Mouse (Mus musculus): Measurements from ENCODE around the gene Olfr959. TPM values are rescaled to one million over a fixed set of nuclear protein-coding genes. Genes with fewer than 3 reads are reported as not detected.

Olfr959 gene
- not detected in 2 replicates for polyA plus RNA-seq (2014; fragmentation: Nextera tagmentation; extraction: Ambion mirVana)

DNA sequence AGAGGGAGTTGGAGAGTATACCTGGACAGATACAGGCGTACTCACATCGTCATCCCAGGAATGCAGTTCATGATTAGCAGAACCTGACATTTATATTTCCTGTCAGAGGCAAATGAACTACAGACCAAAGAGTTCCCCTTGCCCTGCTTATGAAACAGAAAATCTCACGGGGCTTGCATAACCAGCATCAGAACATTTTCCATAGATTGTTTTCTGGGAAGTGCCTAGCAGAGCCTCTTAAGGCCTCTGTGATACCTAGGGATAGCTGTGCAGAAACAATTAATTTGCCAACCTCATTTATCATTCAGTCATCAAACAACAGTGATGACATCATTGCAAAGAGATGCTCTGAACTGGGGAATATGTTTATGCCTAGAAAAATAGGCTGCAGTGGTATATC lies at the start of gene Olfr959:
Olfr959 (minus strand) TSS at position 101 of the 400 bp plus-strand sequence.
- WGBS = 75% methylated on average over 3 of the region's 3 CpGs
- ATAC-seq (ENCODE audit: insufficient number of reproducible peaks, insufficient read depth, low FRiP score, low read depth) = no peak
- no peaks in the 10 kb centered on the region for H3K4me1 ChIP-seq (ENCODE audit: control insufficient read depth, insufficient read depth, low read length)

DNA sequence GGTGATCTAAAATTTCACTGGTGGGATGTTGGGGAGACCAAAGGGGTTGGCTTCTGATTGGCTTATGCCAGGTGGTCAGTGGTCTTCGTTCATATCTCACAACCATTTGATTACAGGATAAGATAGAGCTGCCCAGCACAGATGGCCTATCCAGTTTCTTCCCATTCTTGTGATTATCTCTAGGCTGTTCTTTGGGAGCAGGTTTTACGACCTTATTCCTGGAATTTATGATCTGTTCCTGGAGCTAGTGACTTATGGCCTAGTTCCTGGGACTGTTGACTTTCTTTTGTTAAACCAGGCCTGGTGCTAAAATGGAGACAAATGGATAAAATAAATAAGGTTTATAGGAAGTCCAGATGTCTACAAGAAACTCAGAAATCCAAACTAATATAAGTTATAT lies 49.3 kb upstream of the Olfr959 start:
- H3K4me1 ChIP-seq (ENCODE audit: control insufficient read depth, insufficient read depth, low read length) = no peaks in the 10 kb centered on the region
- H3K9me3 ChIP-seq (ENCODE audit: control insufficient read depth, low read depth, low read length) = no peaks in the 10 kb centered on the region
- H3K9ac ChIP-seq (replicated peaks; ENCODE audit: low read depth, low read length) = no peak overlapping the region
- no peak overlapping the region for H3K4me3 ChIP-seq (ENCODE audit: low read depth, low read length)
- WGBS = 51% methylated on average over 2 of the region's 2 CpGs
- no peaks in the 10 kb centered on the region for H3K27me3 ChIP-seq (ENCODE audit: control insufficient read depth, insufficient read depth, low read length)
- no peak overlapping the region for H3K4me2 ChIP-seq (replicated peaks; ENCODE audit: low read depth, low read length)
- no peaks in the 10 kb centered on the region for H3K36me3 ChIP-seq (ENCODE audit: control insufficient read depth, insufficient read depth, low read length)
- H3K27ac ChIP-seq (ENCODE audit: low read length) = no peak overlapping the region
- ATAC-seq (ENCODE audit: insufficient number of reproducible peaks, insufficient read depth, low FRiP score, low read depth) = no peak

More for the DNA sequence above, at the start of gene Olfr959:
- H3K4me3 ChIP-seq (ENCODE audit: low read depth, low read length) = no peak within 1 kb of the TSS
- no peaks in the 10 kb centered on the region for H3K27me3 ChIP-seq (ENCODE audit: control insufficient read depth, insufficient read depth, low read length)
- no peak within 1 kb of the TSS for H3K4me2 ChIP-seq (replicated peaks; ENCODE audit: low read depth, low read length)
- H3K27ac ChIP-seq (ENCODE audit: low read length) = no peak within 1 kb of the TSS
- H3K9ac ChIP-seq (replicated peaks; ENCODE audit: low read depth, low read length) = no peak within 1 kb of the TSS
- no peaks in the 10 kb centered on the region for H3K9me3 ChIP-seq (ENCODE audit: control insufficient read depth, low read depth, low read length)
- no peaks in the 10 kb centered on the region for H3K36me3 ChIP-seq (ENCODE audit: control insufficient read depth, insufficient read depth, low read length)

DNA sequence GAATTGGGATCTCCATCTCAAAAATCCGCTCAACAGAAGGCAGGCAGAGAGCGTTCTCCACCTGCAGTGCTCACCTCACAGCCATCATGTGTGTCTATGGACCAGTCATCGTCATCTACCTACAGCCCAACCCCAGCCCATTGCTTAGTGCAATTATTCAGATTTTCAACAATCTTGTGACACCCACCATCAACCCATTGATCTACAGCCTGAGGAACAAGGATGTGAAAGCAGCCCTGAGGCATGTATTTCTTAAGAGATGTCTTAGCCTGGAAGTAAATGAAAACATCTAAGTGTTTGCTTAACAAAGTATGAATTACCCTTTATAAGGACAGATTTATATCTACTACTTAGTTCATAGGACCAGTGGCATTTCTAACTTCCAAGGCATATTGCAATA lies 48.4 kb upstream of the Olfr959 start:
- ATAC-seq (ENCODE audit: insufficient number of reproducible peaks, insufficient read depth, low FRiP score, low read depth) = no peak
- Histone ChIP-seq H3K9me3 (ENCODE audit: control insufficient read depth, low read depth, low read length) (no peaks in the 10 kb centered on the region), H3K4me2 (replicated peaks; ENCODE audit: low read depth, low read length) (no peak overlapping the region), H3K4me1 (ENCODE audit: control insufficient read depth, insufficient read depth, low read length) (no peaks in the 10 kb centered on the region), H3K27me3 (ENCODE audit: control insufficient read depth, insufficient read depth, low read length) (no peaks in the 10 kb centered on the region), H3K9ac (replicated peaks; ENCODE audit: low read depth, low read length) (no peak overlapping the region), H3K4me3 (ENCODE audit: low read depth, low read length) (no peak overlapping the region), H3K27ac (ENCODE audit: low read length) (no peak overlapping the region), H3K36me3 (ENCODE audit: control insufficient read depth, insufficient read depth, low read length) (no peaks in the 10 kb centered on the region)
- WGBS = 89% methylated on average over 3 of the region's 3 CpGs

DNA sequence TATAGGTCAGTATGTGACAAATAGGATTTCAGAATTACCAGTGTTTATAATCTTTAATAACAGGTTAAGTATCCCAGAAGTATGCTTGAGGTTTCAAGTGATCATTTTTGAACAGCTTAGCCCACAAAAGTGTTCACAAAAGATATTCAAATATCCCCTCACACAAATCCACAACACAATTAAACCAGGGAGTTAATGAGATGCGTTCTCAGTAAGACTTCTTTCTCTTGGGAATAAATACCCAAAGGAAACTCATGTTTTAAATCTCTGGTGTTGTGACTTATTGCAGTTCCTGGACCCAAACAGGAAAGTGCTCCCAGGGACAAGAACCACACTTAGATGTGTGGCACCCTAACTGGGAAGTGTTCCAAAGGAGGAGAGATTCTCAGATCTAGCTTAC lies 45.7 kb upstream of the Olfr959 start, which contains the start of gene Olfr960:
Olfr960 (plus strand) TSS at position 301 of the 400 bp plus-strand sequence.
- H3K9ac ChIP-seq (replicated peaks; ENCODE audit: low read depth, low read length) = no peak within 1 kb of the TSS
- H3K4me2 ChIP-seq (replicated peaks; ENCODE audit: low read depth, low read length) = no peak within 1 kb of the TSS
- 73% methylated on average over 1 of the region's 1 CpGs for whole genome bisulfite sequencing
- no peaks in the 10 kb centered on the region for H3K9me3 ChIP-seq (ENCODE audit: control insufficient read depth, low read depth, low read length)
- H3K27me3 ChIP-seq (ENCODE audit: control insufficient read depth, insufficient read depth, low read length) = no peaks in the 10 kb centered on the region
- ATAC-seq (ENCODE audit: insufficient number of reproducible peaks, insufficient read depth, low FRiP score, low read depth) = no peak
- no peak within 1 kb of the TSS for H3K27ac ChIP-seq (ENCODE audit: low read length)
- no peaks in the 10 kb centered on the region for H3K4me1 ChIP-seq (ENCODE audit: control insufficient read depth, insufficient read depth, low read length)
- H3K36me3 ChIP-seq (ENCODE audit: control insufficient read depth, insufficient read depth, low read length) = no peaks in the 10 kb centered on the region
- no peak within 1 kb of the TSS for H3K4me3 ChIP-seq (ENCODE audit: low read depth, low read length)

DNA sequence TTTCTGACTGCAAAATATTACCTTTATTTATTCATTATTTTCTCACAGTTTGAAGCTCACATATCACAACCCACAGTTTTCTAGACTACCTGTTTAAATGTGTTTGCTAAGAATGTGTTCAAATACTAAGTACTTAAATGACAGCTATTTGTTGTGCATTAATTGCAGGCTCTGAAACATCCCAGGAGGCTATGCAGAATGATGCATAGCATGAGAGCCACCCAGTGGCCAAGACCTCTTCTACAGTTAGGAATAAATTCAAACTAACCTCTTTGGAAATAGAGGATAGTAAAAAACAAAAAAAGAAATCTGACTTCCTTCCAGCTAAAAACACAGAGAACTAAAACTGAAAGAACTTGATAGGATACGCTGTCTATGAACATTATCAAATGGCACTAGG lies 36.6 kb upstream of the Olfr959 start:
- no peaks in the 10 kb centered on the region for H3K9me3 ChIP-seq (ENCODE audit: control insufficient read depth, low read depth, low read length)
- no peaks in the 10 kb centered on the region for H3K27me3 ChIP-seq (ENCODE audit: control insufficient read depth, insufficient read depth, low read length)
- H3K4me3 ChIP-seq (ENCODE audit: low read depth, low read length) = no peak overlapping the region
- no peak overlapping the region for H3K27ac ChIP-seq (ENCODE audit: low read length)
- H3K4me2 ChIP-seq (replicated peaks; ENCODE audit: low read depth, low read length) = no peak overlapping the region
- no peak for ATAC-seq (ENCODE audit: insufficient number of reproducible peaks, insufficient read depth, low FRiP score, low read depth)
- WGBS = 60% methylated on average over 1 of the region's 1 CpGs
- no peak overlapping the region for H3K9ac ChIP-seq (replicated peaks; ENCODE audit: low read depth, low read length)
- H3K4me1 ChIP-seq (ENCODE audit: control insufficient read depth, insufficient read depth, low read length) = no peaks in the 10 kb centered on the region
- H3K36me3 ChIP-seq (ENCODE audit: control insufficient read depth, insufficient read depth, low read length) = no peaks in the 10 kb centered on the region

DNA sequence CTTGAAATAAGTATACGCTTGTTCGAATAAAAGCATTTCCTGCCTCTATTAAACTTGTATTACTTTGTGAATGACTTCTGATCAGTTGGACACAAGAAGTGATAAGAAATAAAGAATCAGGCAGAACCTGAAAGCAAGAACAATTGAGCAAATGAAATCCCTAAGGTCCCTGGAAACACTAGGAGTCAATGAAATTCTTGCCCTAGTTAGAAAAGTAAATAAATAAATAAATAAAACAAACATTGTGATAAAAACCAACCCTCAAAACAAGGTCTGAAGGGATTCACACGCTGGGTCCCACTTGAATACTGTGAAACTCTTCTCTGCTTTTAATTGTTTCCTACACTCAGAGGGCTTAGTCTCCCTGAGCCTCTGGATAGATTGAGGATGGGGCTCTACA lies 35.0 kb upstream of the Olfr959 start, which contains the start of gene Olfr148:
Olfr148 (plus strand) TSS at position 301 of the 400 bp plus-strand sequence.
- Histone ChIP-seq H3K27ac (ENCODE audit: low read length) (no peak within 1 kb of the TSS), H3K9ac (replicated peaks; ENCODE audit: low read depth, low read length) (no peak within 1 kb of the TSS), H3K4me2 (replicated peaks; ENCODE audit: low read depth, low read length) (no peak within 1 kb of the TSS), H3K4me3 (ENCODE audit: low read depth, low read length) (no peak within 1 kb of the TSS), H3K9me3 (ENCODE audit: control insufficient read depth, low read depth, low read length) (no peaks in the 10 kb centered on the region), H3K4me1 (ENCODE audit: control insufficient read depth, insufficient read depth, low read length) (no peaks in the 10 kb centered on the region), H3K36me3 (ENCODE audit: control insufficient read depth, insufficient read depth, low read length) (no peaks in the 10 kb centered on the region), H3K27me3 (ENCODE audit: control insufficient read depth, insufficient read depth, low read length) (no peaks in the 10 kb centered on the region)
- ATAC-seq (ENCODE audit: insufficient number of reproducible peaks, insufficient read depth, low FRiP score, low read depth) = no peak
- WGBS = 76% methylated on average over 3 of the region's 3 CpGs

DNA sequence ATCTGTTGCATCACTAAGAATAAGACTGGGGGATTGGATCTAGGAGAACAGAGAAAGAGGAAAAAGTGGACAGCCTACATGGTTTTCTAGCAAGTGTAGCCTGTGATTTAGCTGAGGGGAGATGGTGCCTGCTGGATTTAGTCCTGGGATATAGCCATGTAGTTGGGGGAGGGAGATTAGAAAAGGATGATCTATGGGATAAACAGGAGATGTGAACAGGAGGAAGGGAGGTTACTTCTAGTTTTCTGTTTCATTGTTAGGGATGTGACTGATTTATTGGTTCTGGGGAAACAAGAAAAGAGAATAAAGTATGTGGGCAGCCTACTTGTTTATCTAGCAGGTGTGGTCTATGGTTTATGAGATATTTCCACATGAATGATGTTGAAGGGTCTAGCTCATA lies 33.1 kb upstream of the Olfr959 start:
- ATAC-seq (ENCODE audit: insufficient number of reproducible peaks, insufficient read depth, low FRiP score, low read depth) = no peak
- Histone ChIP-seq H3K27ac (ENCODE audit: low read length) (no peak overlapping the region), H3K27me3 (ENCODE audit: control insufficient read depth, insufficient read depth, low read length) (no peaks in the 10 kb centered on the region), H3K36me3 (ENCODE audit: control insufficient read depth, insufficient read depth, low read length) (no peaks in the 10 kb centered on the region), H3K4me1 (ENCODE audit: control insufficient read depth, insufficient read depth, low read length) (no peaks in the 10 kb centered on the region), H3K9me3 (ENCODE audit: control insufficient read depth, low read depth, low read length) (no peaks in the 10 kb centered on the region), H3K4me3 (ENCODE audit: low read depth, low read length) (no peak overlapping the region), H3K9ac (replicated peaks; ENCODE audit: low read depth, low read length) (no peak overlapping the region), H3K4me2 (replicated peaks; ENCODE audit: low read depth, low read length) (no peak overlapping the region)

DNA sequence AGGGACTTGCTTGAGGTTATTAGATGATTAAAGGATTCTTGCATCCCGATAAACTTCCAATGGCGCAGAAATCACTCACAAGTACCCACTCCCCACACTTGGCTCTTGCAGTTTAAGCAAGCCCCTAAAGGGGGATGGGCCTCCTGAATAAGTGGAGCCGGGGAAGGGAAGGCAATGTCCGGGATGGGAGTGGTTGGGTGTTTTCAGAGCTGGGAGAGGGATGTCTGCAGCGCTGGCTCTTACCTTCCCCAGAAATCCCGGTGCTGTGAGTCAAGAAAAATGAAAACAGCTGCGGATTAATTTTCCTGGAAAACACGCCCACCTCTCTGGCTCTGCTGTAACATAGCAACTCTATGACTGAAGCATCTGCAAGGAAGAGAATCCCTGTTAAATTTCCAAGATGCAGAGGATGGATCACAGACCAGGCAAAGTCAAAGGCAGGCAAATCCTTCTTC lies 28.7 kb upstream of the Olfr959 start, which contains the start of gene AW551984:
AW551984 (minus strand) TSS at position 405 of the 455 bp plus-strand sequence.
- Histone ChIP-seq H3K36me3 (ENCODE audit: control insufficient read depth, insufficient read depth, low read length) (no peaks in the 10 kb centered on the region), H3K27me3 (ENCODE audit: control insufficient read depth, insufficient read depth, low read length) (no peaks in the 10 kb centered on the region), H3K4me3 (ENCODE audit: low read depth, low read length) (peak within 1 kb of the TSS; percentile 35), H3K9ac (replicated peaks; ENCODE audit: low read depth, low read length) (no peak within 1 kb of the TSS), H3K4me2 (replicated peaks; ENCODE audit: low read depth, low read length) (peak within 1 kb of the TSS; percentile 59), H3K9me3 (ENCODE audit: control insufficient read depth, low read depth, low read length) (no peaks in the 10 kb centered on the region), H3K27ac (ENCODE audit: low read length) (peak within 1 kb of the TSS; percentile 1; the same call in 1 of the 2 replicates), H3K4me1 (ENCODE audit: control insufficient read depth, insufficient read depth, low read length) (no peaks in the 10 kb centered on the region; the same call in 1 of the 2 replicates)
- peak; percentile 72; the same call in 1 of the 2 replicates for ATAC-seq (ENCODE audit: insufficient number of reproducible peaks, insufficient read depth, low FRiP score, low read depth)
- WGBS = under 1% methylated on average over 8 of the region's 8 CpGs

DNA sequence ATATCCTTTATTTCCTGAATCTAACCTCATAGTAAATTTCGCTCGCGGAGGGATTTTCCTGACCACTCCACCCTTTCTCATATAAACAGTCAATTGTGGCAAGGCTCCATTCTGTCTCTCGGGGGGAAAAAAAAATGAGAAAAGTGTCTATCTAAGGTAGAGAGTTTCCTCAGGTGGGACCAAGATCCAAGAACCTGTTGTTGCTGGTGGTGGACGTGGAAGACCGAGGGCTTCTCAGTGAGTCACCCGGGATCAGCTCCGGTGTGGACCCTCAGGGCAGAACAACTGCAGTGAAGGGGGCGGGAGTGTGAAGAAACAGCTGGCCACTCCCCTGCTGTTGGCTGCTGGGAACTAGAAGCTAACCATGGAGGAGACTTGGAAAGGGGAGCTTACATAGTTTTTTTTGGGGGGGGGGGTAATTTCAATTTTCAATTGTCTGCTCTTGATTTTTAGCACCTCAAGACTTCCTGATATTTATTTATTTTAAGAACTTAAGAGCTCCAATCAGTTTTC lies 28.0 kb upstream of the Olfr959 start:
- no peaks in the 10 kb centered on the region for H3K27me3 ChIP-seq (ENCODE audit: control insufficient read depth, insufficient read depth, low read length)
- WGBS = under 1% methylated on average over 9 of the region's 9 CpGs
- ATAC-seq (ENCODE audit: insufficient number of reproducible peaks, insufficient read depth, low FRiP score, low read depth) = peak; percentile 66
- no peaks in the 10 kb centered on the region for H3K36me3 ChIP-seq (ENCODE audit: control insufficient read depth, insufficient read depth, low read length)
- no peaks in the 10 kb centered on the region for H3K9me3 ChIP-seq (ENCODE audit: control insufficient read depth, low read depth, low read length)
- peak overlapping the region; percentile 1; the same call in 1 of the 2 replicates for H3K27ac ChIP-seq (ENCODE audit: low read length)
- H3K4me1 ChIP-seq (ENCODE audit: control insufficient read depth, insufficient read depth, low read length) = no peaks in the 10 kb centered on the region; the same call in 1 of the 2 replicates
- peak overlapping the region; percentile 35 for H3K4me3 ChIP-seq (ENCODE audit: low read depth, low read length)
- peak overlapping the region; percentile 59 for H3K4me2 ChIP-seq (replicated peaks; ENCODE audit: low read depth, low read length)
- H3K9ac ChIP-seq (replicated peaks; ENCODE audit: low read depth, low read length) = no peak overlapping the region
